Mouse (Mus musculus) olfactory bulb, adult 2 months (tissue): ENCODE results near the gene Spi1.

ENCODE experiments used
- CTCF ChIP-seq: fragments of 200-500 bp; IDR thresholded peaks from 2 replicates; pipeline ENCODE4 v1.5.1; 2012; ENCODE audit warnings: low read depth, mild to moderate bottlenecking, low read length, moderate library complexity; ENCODE audit not compliant: insufficient read depth
- POLR2A ChIP-seq: fragments of 200-500 bp; IDR thresholded peaks from 2 replicates; pipeline ENCODE4 v1.6.1; 2012; ENCODE audit warnings: mild to moderate bottlenecking, low read depth, low read length, moderate library complexity; ENCODE audit not compliant: insufficient read depth

- no peak for TF ChIP-seq CTCF
- no peak for TF ChIP-seq POLR2A
Measured at GRCm38 (mm10) chr2:91112491-91112890, 30.3 kb downstream of the Spi1 start.
